Mouse (Mus musculus) layer of hippocampus, postnatal 10 days (tissue): ENCODE results near the gene Sat2. TPM values are rescaled to one million over a fixed set of nuclear protein-coding genes. Genes with fewer than 3 reads are reported as not detected.
A peak's percentile ranks its signal among the peaks of the same experiment; 100 is the strongest.

Experiments used
- DNase-seq, 2 experiments: peaks; one replicate each; pipeline ENCODE4 v3.0.0; 2021; ENCODE audit warnings: low spot score in 2 of 2
- microRNA-seq, 2 experiments: library from miRNA; unstranded; fragments of <30 nt; microRNA quantifications; one replicate each; pipeline ENCODE4 v1.2.0; 2021
- total RNA-seq, 2 experiments: library from RNA; stranded (reverse); gene quantifications; 2 replicates each; pipeline ENCODE4 v1.2.3; 2021

Gene Sat2
- total RNA-seq, 2 experiments from 2014 or later = 15.0 to 17.1 TPM

- DNase-seq = peak; percentile 92 to 95
Observed at GRCm38 (mm10) chr11:69670786-69671725, 49.2 kb downstream of the Sat2 start.

GRCm38 (mm10) chr11:69671726-69672124 is 49.9 kb downstream of the Sat2 start:
- no peak for DNase-seq

- DNase-seq = peak; percentile 100
Observed at GRCm38 (mm10) chr11:69672211-69672706, 50.4 kb downstream of the Sat2 start, which contains the start of gene Eif4a1. Gene Eif4a1, minus strand, starts transcription at chr11:69672423.

Small RNAs within 50 kb of the gene (microRNA-seq; reads per million reads assigned to microRNA genes)
- 6.9 to 7.6 reads per million in 2 experiments for gene Mir1934
- 0 reads per million in 2 experiments for gene Mir467f

Other genes starting within 250 kb of the Sat2 start
- gene Naa38, start 226.5 kb upstream of the Sat2 start, total RNA-seq = 10 to 100 TPM; 84.1 to 95.1 TPM
- 10 to 100 TPM; 28.4 to 40.6 TPM for gene Cyb5d1, start 226.4 kb upstream of the Sat2 start, total RNA-seq
- 1 to 10 TPM; 2.1 to 2.7 TPM for gene Tmem88, start 223.8 kb upstream of the Sat2 start, total RNA-seq
- 10 to 100 TPM; 47.0 to 50.5 TPM for gene Kdm6b, start 208.3 kb upstream of the Sat2 start, total RNA-seq
- gene Dnah2, start 72.9 kb upstream of the Sat2 start, total RNA-seq = 1 to 10 TPM; 8.0 to 8.6 TPM
- gene Efnb3, start 61.8 kb upstream of the Sat2 start, total RNA-seq = 100 to 1,000 TPM; 203 to 217 TPM
- 10 to 100 TPM in 1 of 2 experiments, 1 to 10 TPM in 1; 7.7 to 10.6 TPM for gene Wrap53, start 41.8 kb upstream of the Sat2 start, total RNA-seq
- 10 to 100 TPM; 31.4 to 31.8 TPM for gene Trp53, start 41.7 kb upstream of the Sat2 start, total RNA-seq
- gene Atp1b2, start 16.1 kb upstream of the Sat2 start, total RNA-seq = 100 to 1,000 TPM; 456 to 463 TPM
- not detected for gene Shbg, start 4.1 kb upstream of the Sat2 start, total RNA-seq
- gene Fxr2, start 11.0 kb downstream of the Sat2 start, total RNA-seq = 100 to 1,000 TPM in 1 of 2 experiments, 10 to 100 TPM in 1; 99.2 to 103 TPM
- not detected for gene Sox15, start 33.3 kb downstream of the Sat2 start, total RNA-seq
- 10 to 100 TPM; 85.9 to 89.9 TPM for gene Mpdu1, start 40.6 kb downstream of the Sat2 start, total RNA-seq
- gene Cd68, start 44.1 kb downstream of the Sat2 start, total RNA-seq = 10 to 100 TPM in 1 of 2 experiments, 1 to 10 TPM in 1; 8.4 to 11.5 TPM
- gene Eif4a1, start 50.4 kb downstream of the Sat2 start, total RNA-seq = 100 to 1,000 TPM; 492 to 501 TPM
- 10 to 100 TPM; 88.0 to 98.7 TPM for gene Senp3, start 60.1 kb downstream of the Sat2 start, total RNA-seq
- 1 to 10 TPM; 1.1 to 1.2 TPM for gene Tnfsf13, start 63.8 kb downstream of the Sat2 start, total RNA-seq
- gene Tnfsf12, start 73.8 kb downstream of the Sat2 start, total RNA-seq = 1 to 10 TPM; 6.7 to 8.3 TPM
- gene Tnfsfm13, start 74.1 kb downstream of the Sat2 start, total RNA-seq = under 1 TPM; 0.69 to 0.76 TPM
- 10 to 100 TPM; 55.6 to 59.4 TPM for gene Polr2a, start 136.6 kb downstream of the Sat2 start, total RNA-seq
- under 1 TPM in 1 of 2 experiments, not detected in 1; 0.22 TPM for gene Slc35g3, start 139.9 kb downstream of the Sat2 start, total RNA-seq
- gene Zbtb4, start 143.9 kb downstream of the Sat2 start, total RNA-seq = 10 to 100 TPM; 69.7 to 72.8 TPM
- 1 to 10 TPM; 1.1 to 1.6 TPM for gene Chrnb1, start 173.9 kb downstream of the Sat2 start, total RNA-seq
- gene Fgf11, start 179.8 kb downstream of the Sat2 start, total RNA-seq = 10 to 100 TPM; 26.8 to 26.9 TPM
- gene Tmem102, start 183.6 kb downstream of the Sat2 start, total RNA-seq = not detected
- gene Gm39566, start 193.3 kb downstream of the Sat2 start, total RNA-seq = not detected
- gene Spem2, start 196.4 kb downstream of the Sat2 start, total RNA-seq = not detected
- gene Spem1, start 200.2 kb downstream of the Sat2 start, total RNA-seq = under 1 TPM; 0.34 to 0.54 TPM
- gene Nlgn2, start 215.8 kb downstream of the Sat2 start, total RNA-seq = 100 to 1,000 TPM; 227 to 245 TPM
- gene Tmem256, start 216.5 kb downstream of the Sat2 start, total RNA-seq = 100 to 1,000 TPM; 148 to 153 TPM
- 10 to 100 TPM; 31.2 to 37.7 TPM for gene Plscr3, start 224.4 kb downstream of the Sat2 start, total RNA-seq
- gene Tnk1, start 236.7 kb downstream of the Sat2 start, total RNA-seq = under 1 TPM in 1 of 2 experiments, not detected in 1; 0.25 TPM